Mouse (Mus musculus) c-Kit-negative CD71-positive TER-119-positive erythroid progenitor cells, embryonic 14.5 days (primary cell): Measurements from ENCODE around the gene Glod4.
"Not testable (repeated sequence)": the region's sequence is repeated elsewhere in the genome, so short reads cannot be mapped to it uniquely, and the experiment has no call there.

Source experiments
- DNase-seq: peaks from one replicate; pipeline ENCODE4 v3.0.0-alpha.2; 2013; ENCODE audit warnings: low read depth, low spot score

Glod4 gene

GRCm38 (mm10) chr11:76258511-76258910 is 15.0 kb upstream of the Glod4 start:
- no peak for DNase-seq

- no peak for DNase-seq
These were observed 13.9 kb upstream of the Glod4 start for GRCm38 (mm10) chr11:76257386-76257785.

- DNase-seq = no peak
These were observed 12.6 kb upstream of the Glod4 start for GRCm38 (mm10) chr11:76256129-76256528.

- no peak for DNase-seq
These were observed 12.0 kb upstream of the Glod4 start for GRCm38 (mm10) chr11:76255431-76256001.

GRCm38 (mm10) chr11:76253918-76254264 is 10.4 kb upstream of the Glod4 start:
- DNase-seq = no peak

- no peak for DNase-seq
These were observed 9.8 kb upstream of the Glod4 start for GRCm38 (mm10) chr11:76253145-76253917.

GRCm38 (mm10) chr11:76252036-76252435 is 8.5 kb upstream of the Glod4 start:
- no peak for DNase-seq

GRCm38 (mm10) chr11:76247239-76247638 is 3.7 kb upstream of the Glod4 start:
- DNase-seq = no peak

GRCm38 (mm10) chr11:76246439-76246838 is 2.9 kb upstream of the Glod4 start:
- DNase-seq = no peak

- DNase-seq = no peak
These were observed 454 bp upstream of the Glod4 start for GRCm38 (mm10) chr11:76243811-76244546.

- no peak for DNase-seq
These were observed 3.8 kb downstream of the Glod4 start for GRCm38 (mm10) chr11:76239750-76240149.

GRCm38 (mm10) chr11:76236136-76236535 is 7.4 kb downstream of the Glod4 start:
- DNase-seq = no peak

- no peak for DNase-seq
These were observed 18.5 kb downstream of the Glod4 start for GRCm38 (mm10) chr11:76225051-76225450.

- no peak for DNase-seq
These were observed 18.9 kb downstream of the Glod4 start for GRCm38 (mm10) chr11:76224631-76225030.

GRCm38 (mm10) chr11:76217390-76217800 is 26.1 kb downstream of the Glod4 start, which contains the start of the genes Dbil5 and Gemin4:
TSS of gene Dbil5 (plus strand) at chr11:76217608.
TSS of gene Gemin4 (minus strand) at chr11:76217664.
- peak; percentile 88 for DNase-seq

GRCm38 (mm10) chr11:76216681-76217389 is 26.7 kb downstream of the Glod4 start:
- no peak for DNase-seq

GRCm38 (mm10) chr11:76216049-76216540 is 27.4 kb downstream of the Glod4 start:
- no peak for DNase-seq

- DNase-seq = no peak
These were observed 28.5 kb downstream of the Glod4 start for GRCm38 (mm10) chr11:76215011-76215410.

- no peak for DNase-seq
These were observed 29.7 kb downstream of the Glod4 start for GRCm38 (mm10) chr11:76213841-76214240.

GRCm38 (mm10) chr11:76211595-76211994 is 31.9 kb downstream of the Glod4 start:
- not testable (repeated sequence) for DNase-seq

- no peak for DNase-seq
These were observed 33.1 kb downstream of the Glod4 start for GRCm38 (mm10) chr11:76210228-76210985.
